Mouse (Mus musculus) heart, adult 2 months (tissue): Measurements from ENCODE around the gene Zfp189.

Source experiments
- CTCF ChIP-seq: fragments of 200-600 bp; IDR thresholded peaks from 2 replicates; pipeline ENCODE4 v1.8.1; 2022; ENCODE audit warnings: antibody characterized with exemption, mild to moderate bottlenecking, moderate library complexity
- POLR2A ChIP-seq: fragments of 200-500 bp; IDR thresholded peaks from 2 replicates; pipeline ENCODE4 v1.6.1; 2011; ENCODE audit warnings: mild to moderate bottlenecking, low read depth, low read length, control low read depth; ENCODE audit not compliant: insufficient read depth

DNA sequence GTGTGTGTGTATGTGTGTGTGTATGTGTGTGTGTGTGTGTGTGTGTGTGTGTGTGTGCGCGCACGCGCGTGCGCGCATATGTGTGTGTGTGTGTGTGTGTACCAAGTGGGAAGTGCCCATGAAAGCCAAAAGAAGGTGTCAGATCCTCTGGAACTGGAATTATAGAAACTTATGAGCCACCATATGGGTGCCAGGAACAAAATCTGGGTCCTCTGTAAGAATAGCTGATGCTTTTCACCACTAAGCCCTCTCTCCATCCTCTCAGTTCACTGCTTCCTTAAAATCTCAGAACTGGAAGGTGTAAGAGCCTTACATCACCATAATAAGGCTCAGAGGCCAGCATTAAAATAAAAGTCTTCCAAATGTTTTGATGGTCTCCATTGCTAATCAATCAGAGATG, 36.4 kb downstream of the Zfp189 start:
- no peak for TF ChIP-seq CTCF
- TF ChIP-seq POLR2A: no peak
